Mouse (Mus musculus) stomach, postnatal 0 days (tissue): Measurements from ENCODE around the gene Psme3. TPM values are rescaled to one million over a fixed set of nuclear protein-coding genes. Genes with fewer than 3 reads are reported as not detected.

Experiments
- ATAC-seq: fragments of 200-750 bp; cut with Nextera tagmentation; 2 replicates; pipeline ENCODE4 v1.8.0; 2017; ENCODE audit not compliant: low FRiP score, low TSS enrichment
- DNase-seq: peaks from one replicate; pipeline ENCODE4 v3.0.0-alpha.2; 2016; ENCODE audit warnings: low spot score
- H3K27ac ChIP-seq: fragments of 300-500 bp; sonication (generic); replicated peaks from 2 replicates; pipeline ENCODE4 v1.5.1; 2014; ENCODE audit warnings: mild to moderate bottlenecking, control low read depth
- H3K27me3 ChIP-seq: fragments of 300-500 bp; sonication (generic); 2 replicates; pipeline ENCODE4 v1.6.1; 2014; ENCODE audit warnings: low read length; ENCODE audit not compliant: control insufficient read depth, insufficient read depth
- H3K36me3 ChIP-seq: fragments of 300-500 bp; sonication (generic); 2 replicates; pipeline ENCODE4 v1.6.1; 2014; ENCODE audit warnings: low read length, mixed read lengths; ENCODE audit not compliant: control insufficient read depth, insufficient read depth
- H3K4me1 ChIP-seq: fragments of 300-500 bp; sonication (generic); replicated peaks from 2 replicates; pipeline ENCODE4 v1.6.1; 2014; ENCODE audit warnings: antibody characterized with exemption; ENCODE audit not compliant: control insufficient read depth, insufficient read depth
- H3K4me2 ChIP-seq: fragments of 300-500 bp; sonication (generic); replicated peaks from 2 replicates; pipeline ENCODE4 v1.6.1; 2014; ENCODE audit warnings: low read depth, mild to moderate bottlenecking, control low read depth, moderate library complexity
- H3K4me3 ChIP-seq: fragments of 300-500 bp; sonication (generic); 2 replicates; pipeline ENCODE4 v1.5.1; 2014; ENCODE audit warnings: low read depth, low read length, control low read depth
- H3K9ac ChIP-seq: fragments of 300-500 bp; sonication (generic); 2 replicates; pipeline ENCODE4 v1.6.1; 2014; ENCODE audit warnings: mild to moderate bottlenecking, low read length, control low read depth, mixed read lengths
- H3K9me3 ChIP-seq: fragments of 300-500 bp; sonication (generic); 2 replicates; pipeline ENCODE4 v1.6.1; 2016; ENCODE audit warnings: low read length; ENCODE audit not compliant: control insufficient read depth
- CTCF ChIP-seq: IDR thresholded peaks from 2 replicates; pipeline ENCODE4 v1.5.1; 2016; ENCODE audit warnings: antibody characterized with exemption, low read depth, mild to moderate bottlenecking, moderate library complexity
- EP300 ChIP-seq: optimal IDR thresholded peaks from 2 replicates; pipeline ENCODE3; 2016; ENCODE audit warnings: antibody characterized with exemption
- WGBS: fragments of 180-500 bp; shearing (Covaris S2); extraction: QIAGEN DNeasy Blood & Tissue Kit; methylation state at CpG from one replicate; pipeline ENCODE4 v1.1.7; 2014; 5-methylcytosine and 5-hydroxymethylcytosine counted together
- polyA plus RNA-seq: library from polyadenylated mRNA; unstranded; fragments of >200 nt; fragmentation: Nextera tagmentation; extraction: Ambion mirVana; gene quantifications from 2 replicates; pipeline ENCODE4 v1.2.1, GENCODE M21; 2015

Gene Psme3
- polyA plus RNA-seq, 1 experiment from 2014 or later: 64.2 TPM

GRCm38 (mm10) chr11:101351100-101351720 is 35.2 kb downstream of the Psme3 start:
- Histone ChIP-seq H3K9ac (no peak overlapping the region), H3K4me2 (no peak overlapping the region)
- ATAC-seq: peak; percentile 69

GRCm38 (mm10) chr11:101351721-101352111 is 35.7 kb downstream of the Psme3 start:
- no peaks in the 10 kb centered on the region for H3K4me1 ChIP-seq
- H3K27me3 ChIP-seq: no peaks in the 10 kb centered on the region
- no peak overlapping the region for H3K4me2 ChIP-seq
- H3K9me3 ChIP-seq: no peaks in the 10 kb centered on the region
- WGBS: 59% methylated on average over 3 of the region's 3 CpGs
- no peaks in the 10 kb centered on the region for H3K36me3 ChIP-seq
- H3K27ac ChIP-seq: no peak overlapping the region
- DNase-seq: no peak
- no peak for TF ChIP-seq CTCF
- TF ChIP-seq EP300: no peak
- no peak for ATAC-seq
- no peak overlapping the region for H3K9ac ChIP-seq
- no peak overlapping the region for H3K4me3 ChIP-seq

More at GRCm38 (mm10) chr11:101351100-101351720, 35.2 kb downstream of the Psme3 start:
- no peak overlapping the region for H3K4me3 ChIP-seq
- no peaks in the 10 kb centered on the region for H3K4me1 ChIP-seq
- H3K27ac ChIP-seq: no peak overlapping the region
- no peaks in the 10 kb centered on the region for H3K27me3 ChIP-seq
- TF ChIP-seq CTCF (no peak), EP300 (no peak)
- H3K9me3 ChIP-seq: no peaks in the 10 kb centered on the region
- 46% methylated on average over 11 of the region's 11 CpGs for WGBS
- no peaks in the 10 kb centered on the region for H3K36me3 ChIP-seq
- no peak for DNase-seq

GRCm38 (mm10) chr11:101353436-101353835 is 37.4 kb downstream of the Psme3 start:
- 88% methylated on average over 12 of the region's 12 CpGs for WGBS
- no peak for ATAC-seq
- H3K4me2 ChIP-seq: no peak overlapping the region
- no peak for DNase-seq
- H3K27ac ChIP-seq: no peak overlapping the region
- H3K4me3 ChIP-seq: no peak overlapping the region
- TF ChIP-seq EP300 (no peak), CTCF (no peak)
- H3K36me3 ChIP-seq: no peaks in the 10 kb centered on the region
- no peaks in the 10 kb centered on the region for H3K27me3 ChIP-seq
- H3K9ac ChIP-seq: no peak overlapping the region
- H3K4me1 ChIP-seq: no peaks in the 10 kb centered on the region
- no peaks in the 10 kb centered on the region for H3K9me3 ChIP-seq

GRCm38 (mm10) chr11:101354438-101355010 is 38.5 kb downstream of the Psme3 start:
- no peak overlapping the region for H3K4me3 ChIP-seq
- DNase-seq (no peak), ATAC-seq (no peak)
- WGBS: 83% methylated on average over 5 of the region's 5 CpGs
- no peak overlapping the region for H3K27ac ChIP-seq
- H3K9ac ChIP-seq: no peak overlapping the region
- H3K4me1 ChIP-seq: no peaks in the 10 kb centered on the region
- no peaks in the 10 kb centered on the region for H3K9me3 ChIP-seq
- no peak overlapping the region for H3K4me2 ChIP-seq
- H3K36me3 ChIP-seq: no peaks in the 10 kb centered on the region
- no peak for TF ChIP-seq EP300
- peak; percentile 44 for TF ChIP-seq CTCF
- H3K27me3 ChIP-seq: no peaks in the 10 kb centered on the region

GRCm38 (mm10) chr11:101355916-101356315 is 39.9 kb downstream of the Psme3 start:
- Histone ChIP-seq H3K4me2 (no peak overlapping the region), H3K4me3 (no peak overlapping the region), H3K9ac (no peak overlapping the region), H3K27me3 (no peaks in the 10 kb centered on the region), H3K36me3 (no peaks in the 10 kb centered on the region), H3K4me1 (no peaks in the 10 kb centered on the region), H3K27ac (no peak overlapping the region), H3K9me3 (no peaks in the 10 kb centered on the region)
- no peak for TF ChIP-seq EP300
- TF ChIP-seq CTCF: no peak
- WGBS: 83% methylated on average over 2 of the region's 2 CpGs
- DNase-seq (no peak), ATAC-seq (no peak)

- Histone ChIP-seq H3K4me1 (no peaks in the 10 kb centered on the region), H3K9me3 (no peaks in the 10 kb centered on the region), H3K4me3 (no peak overlapping the region), H3K27ac (no peak overlapping the region), H3K36me3 (no peaks in the 10 kb centered on the region), H3K9ac (no peak overlapping the region), H3K27me3 (no peaks in the 10 kb centered on the region), H3K4me2 (no peak overlapping the region)
- 69% methylated on average over 3 of the region's 3 CpGs for WGBS
- TF ChIP-seq EP300: no peak
- TF ChIP-seq CTCF: no peak
- ATAC-seq (no peak), DNase-seq (no peak)
These were observed 41.6 kb downstream of the Psme3 start for GRCm38 (mm10) chr11:101357505-101358182.
